16 mouse cellular contexts compared by ENCODE assay signal in the genomic region with DNA sequence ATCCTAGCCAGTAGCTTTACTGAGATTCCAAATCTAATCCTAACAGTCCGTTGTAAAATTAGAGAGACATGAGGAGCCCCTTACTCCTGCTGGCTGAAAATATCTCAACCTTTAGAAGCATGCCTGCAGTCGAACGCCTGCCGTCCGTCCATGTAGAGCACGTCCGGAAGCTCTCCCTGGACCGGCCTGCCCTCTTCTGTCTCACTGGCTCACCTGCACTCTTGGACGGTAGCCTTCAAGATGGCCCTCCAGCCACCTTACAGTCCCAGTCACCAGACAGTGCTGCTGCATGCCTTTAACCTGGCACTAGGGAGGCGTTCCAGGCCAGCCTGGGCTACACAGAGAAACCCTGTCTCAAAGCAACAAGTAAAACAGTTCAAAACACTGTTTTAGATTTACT. TPM values are rescaled to one million over a fixed set of nuclear protein-coding genes. Genes with fewer than 3 reads are reported as not detected.
DNase-seq lines count a peak whose midpoint lies in the region; ATAC-seq and TF ChIP-seq lines count a peak whose summit lies in the region.
"Had no signal": no experiment of that assay in that cellular context is flagged by ENCODE, and none has a peak within 500 bp of the region (broad histone marks: within the 10 kb centered on the region; RNA-seq: fewer than 3 reads in every experiment).

No protein-coding gene starts in this region.

- ATAC-seq in kidney, embryonic 16.5 days (ENCODE audit: low FRiP score, low TSS enrichment) = no peak
- ATAC-seq in lung, postnatal 0 days = no peak
- ATAC-seq: midbrain, embryonic 16.5 days had no signal

- peaks cover 3% of the 10 kb centered on the region; the same call in 1 of the 2 replicates for H3K36me3 ChIP-seq in kidney, embryonic 16.5 days (ENCODE audit: insufficient read depth, low read length)
- H3K36me3 ChIP-seq in lung, postnatal 0 days (ENCODE audit: insufficient read depth, low read length) = no peaks in the 10 kb centered on the region
- H3K36me3 ChIP-seq: embryonic facial prominence, embryonic 12.5 days had no signal

- no peak overlapping the region for H3K9ac ChIP-seq in kidney, embryonic 16.5 days (replicated peaks; ENCODE audit: low read length)
- H3K9ac ChIP-seq in lung, postnatal 0 days (replicated peaks; ENCODE audit: low read depth) = no peak overlapping the region
- H3K9ac ChIP-seq: embryonic facial prominence, embryonic 12.5 days; heart, embryonic 12.5 days; liver, embryonic 15.5 days had no signal

- DNase-seq in cerebellum, postnatal 14 days = peak; percentile 41 to 48
- DNase-seq in cerebellum, postnatal 36 days = no peak
- peak; percentile 67 for DNase-seq in kidney, adult 11 months
- DNase-seq in lung, postnatal 0 days (ENCODE audit: low spot score) = peak; percentile 33
- DNase-seq in lung, postnatal 10 days = no peak
- peak; percentile 41 to 65 for DNase-seq in kidney, postnatal 4 days
- DNase-seq in layer of hippocampus, postnatal 36 days = no peak
- DNase-seq: B cell, adult 2 months; gastrocnemius, postnatal 14 days had no signal

- peaks cover 48% of the 10 kb centered on the region for H3K4me1 ChIP-seq in kidney, embryonic 16.5 days (ENCODE audit: insufficient read depth, low read length)
- peaks cover 7% of the 10 kb centered on the region for H3K4me1 ChIP-seq in lung, postnatal 0 days (ENCODE audit: insufficient read depth, low read depth, low read length)
- H3K4me1 ChIP-seq: embryonic facial prominence, embryonic 12.5 days had no signal

- no peak overlapping the region for H3K27ac ChIP-seq in kidney, embryonic 16.5 days (ENCODE audit: low read length)
- H3K27ac ChIP-seq in lung, postnatal 0 days (ENCODE audit: low read length) = no peak overlapping the region
- H3K27ac ChIP-seq: embryonic facial prominence, embryonic 12.5 days; hindbrain, embryonic 10.5 days; liver, embryonic 15.5 days had no signal

- WGBS in kidney, embryonic 16.5 days = 84% methylated on average over 10 of the region's 10 CpGs
- 78% methylated on average over 10 of the region's 10 CpGs for WGBS in lung, postnatal 0 days

- no peak overlapping the region for H3K4me2 ChIP-seq in kidney, embryonic 16.5 days (replicated peaks; ENCODE audit: low read depth, low read length)
- H3K4me2 ChIP-seq in lung, postnatal 0 days (replicated peaks; ENCODE audit: low read depth, low read length) = no peak overlapping the region
- H3K4me2 ChIP-seq: embryonic facial prominence, embryonic 12.5 days; heart, embryonic 12.5 days; liver, embryonic 15.5 days had no signal

- no peak for TF ChIP-seq EP300 in lung, postnatal 0 days (IDR thresholded peaks at IDR 0.05)

- H3K9me3 ChIP-seq in kidney, embryonic 16.5 days (ENCODE audit: low read length) = no peaks in the 10 kb centered on the region
- H3K9me3 ChIP-seq in lung, postnatal 0 days (ENCODE audit: low read length) = no peaks in the 10 kb centered on the region
- H3K9me3 ChIP-seq: embryonic facial prominence, embryonic 12.5 days; heart, embryonic 12.5 days; hindbrain, embryonic 10.5 days; liver, embryonic 15.5 days; megakaryocyte, embryonic 14.5 days had no signal

- TF ChIP-seq CTCF in lung, postnatal 0 days (IDR thresholded peaks at IDR 0.05) = peak; percentile 50

- no peaks in the 10 kb centered on the region for H3K27me3 ChIP-seq in kidney, embryonic 16.5 days (ENCODE audit: insufficient read depth, low read length)
- H3K27me3 ChIP-seq in lung, postnatal 0 days (replicated peaks; ENCODE audit: insufficient read depth, low read length) = no peaks in the 10 kb centered on the region
- H3K27me3 ChIP-seq: embryonic facial prominence, embryonic 12.5 days; heart, embryonic 12.5 days; liver, embryonic 15.5 days; megakaryocyte, embryonic 14.5 days had no signal

- no peak overlapping the region for H3K4me3 ChIP-seq in kidney, embryonic 16.5 days (ENCODE audit: low read length)
- H3K4me3 ChIP-seq in lung, postnatal 0 days (ENCODE audit: low read depth, low read length) = no peak overlapping the region
- H3K4me3 ChIP-seq: embryonic facial prominence, embryonic 12.5 days; heart, embryonic 12.5 days; hindbrain, embryonic 10.5 days; liver, embryonic 15.5 days; megakaryocyte, embryonic 14.5 days had no signal

RNA-seq across cellular contexts. Expression of a gene that starts 11.5 kb away (rescaled TPM):
- polyA plus RNA-seq in kidney, embryonic 16.5 days (2015; fragmentation: Nextera tagmentation; extraction: Ambion mirVana) = 22.1 and 23.0 TPM in 2 replicates
- 14.5 and 15.4 TPM in 2 replicates for polyA plus RNA-seq in lung, postnatal 0 days (2015; fragmentation: Nextera tagmentation; extraction: Ambion mirVana)
- 10 to 100 TPM; 56.3 to 59.2 TPM for total RNA-seq in layer of hippocampus, postnatal 36 days (2021)

RNA-seq across cellular contexts. Expression of a gene that starts 49.4 kb away (rescaled TPM):
- polyA plus RNA-seq in kidney, embryonic 16.5 days (2015; fragmentation: Nextera tagmentation; extraction: Ambion mirVana) = 457 and 459 TPM in 2 replicates
- polyA plus RNA-seq in lung, postnatal 0 days (2015; fragmentation: Nextera tagmentation; extraction: Ambion mirVana) = 474 and 489 TPM in 2 replicates
- 100 to 1,000 TPM; 185 to 197 TPM for total RNA-seq in layer of hippocampus, postnatal 36 days (2021)

Comparison
In these comparisons a context has a peak if more than half of its experiments do, and no peak if none do; other contexts are left out.
1. DNase-seq: peak in cerebellum, postnatal 14 days (2 of 2), kidney, adult 11 months (single experiment), lung, postnatal 0 days (single experiment) and kidney, postnatal 4 days (2 of 2); none in cerebellum, postnatal 36 days (0 of 2), lung, postnatal 10 days (single experiment) and layer of hippocampus, postnatal 36 days (0 of 2).